11 mouse cellular contexts compared by ENCODE assay signal in the genomic region with DNA sequence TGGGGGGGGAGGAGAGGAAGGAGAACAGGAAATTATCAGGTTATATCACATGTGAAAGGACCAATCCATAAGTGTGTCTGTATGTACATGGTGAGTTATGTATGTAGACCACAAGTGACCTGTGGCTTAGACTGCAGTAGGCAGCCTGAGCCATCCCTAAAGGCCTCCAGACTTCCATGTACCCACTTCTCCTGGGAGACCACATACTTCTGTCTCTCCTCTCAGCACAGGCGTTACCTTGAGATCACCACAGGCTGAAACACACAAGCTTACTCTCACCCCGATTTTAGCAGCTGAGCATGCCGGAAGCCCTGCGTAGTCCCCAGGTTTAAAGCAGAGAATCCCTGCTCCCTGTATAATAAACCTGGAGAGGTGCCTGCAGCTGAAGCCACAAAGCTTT.
A peak's percentile ranks its signal among the peaks of the same experiment; 100 is the strongest.
DNase-seq lines count a peak whose midpoint lies in the region; ATAC-seq and TF ChIP-seq lines count a peak whose summit lies in the region.
"Had no signal": no experiment of that assay in that cellular context is flagged by ENCODE, and none has a peak within 500 bp of the region (broad histone marks: within the 10 kb centered on the region; RNA-seq: fewer than 3 reads in every experiment).

No protein-coding gene starts in this region.

- H3K4me3 ChIP-seq in kidney, embryonic 16.5 days (ENCODE audit: low read length) = no peak overlapping the region
- no peak overlapping the region for H3K4me3 ChIP-seq in forebrain, embryonic 13.5 days
- H3K4me3 ChIP-seq in intestine, embryonic 16.5 days (ENCODE audit: low read length) = no peak overlapping the region
- H3K4me3 ChIP-seq in stomach, embryonic 15.5 days (replicated peaks) = no peak overlapping the region
- H3K4me3 ChIP-seq in left cerebral cortex, adult 2 months = no peak overlapping the region
- H3K4me3 ChIP-seq: hindbrain, embryonic 15.5 days; limb, embryonic 15.5 days had no signal

- H3K27ac ChIP-seq in kidney, embryonic 16.5 days (ENCODE audit: low read length) = no peak overlapping the region
- peak overlapping the region; percentile 15 for H3K27ac ChIP-seq in forebrain, embryonic 13.5 days
- 0 out of 2 replicates have a peak overlapping the region, but pooled peaks have one; percentile 11 for H3K27ac ChIP-seq in intestine, embryonic 16.5 days (ENCODE audit: low read length)
- peak overlapping the region; percentile 48; the same call in 1 of the 2 replicates for H3K27ac ChIP-seq in stomach, embryonic 15.5 days
- H3K27ac ChIP-seq in left cerebral cortex, adult 2 months = no peak overlapping the region
- H3K27ac ChIP-seq: hindbrain, embryonic 15.5 days; limb, embryonic 15.5 days had no signal

- DNase-seq in kidney, postnatal 25 days = no peak
- no peak for DNase-seq in adrenal gland, postnatal 14 days
- no peak for DNase-seq in left cerebral cortex, adult 2 months (ENCODE audit: extremely low spot score in 1 of 2, low spot score in 2 of 2)
- DNase-seq: lung, postnatal 36 days; right cerebral cortex, postnatal 14 days had no signal

- H3K27me3 ChIP-seq in kidney, embryonic 16.5 days (ENCODE audit: insufficient read depth, low read length) = no peaks in the 10 kb centered on the region
- no peaks in the 10 kb centered on the region for H3K27me3 ChIP-seq in forebrain, embryonic 13.5 days
- no peaks in the 10 kb centered on the region for H3K27me3 ChIP-seq in intestine, embryonic 16.5 days (replicated peaks; ENCODE audit: control insufficient read depth, insufficient read depth, low read length)
- H3K27me3 ChIP-seq in stomach, embryonic 15.5 days (replicated peaks) = no peaks in the 10 kb centered on the region
- H3K27me3 ChIP-seq: hindbrain, embryonic 15.5 days; limb, embryonic 15.5 days had no signal

- ATAC-seq in kidney, embryonic 16.5 days (ENCODE audit: low FRiP score, low TSS enrichment) = 0 out of 2 replicates have a peak, but pooled peaks have one; percentile 22
- 0 out of 2 replicates have a peak, but pooled peaks have one; percentile 13 for ATAC-seq in forebrain, embryonic 13.5 days
- no peak for ATAC-seq in intestine, embryonic 16.5 days
- ATAC-seq in stomach, embryonic 15.5 days (ENCODE audit: insufficient read depth, low FRiP score, low read depth) = no peak

- intact Hi-C loops in left cerebral cortex, adult 2 months (cut with DNase I) = no loop called here

- H3K9me3 ChIP-seq in kidney, embryonic 16.5 days (ENCODE audit: low read length) = no peaks in the 10 kb centered on the region
- H3K9me3 ChIP-seq in forebrain, embryonic 13.5 days (replicated peaks) = no peaks in the 10 kb centered on the region
- H3K9me3 ChIP-seq in intestine, embryonic 16.5 days (ENCODE audit: control insufficient read depth, low read length) = no peaks in the 10 kb centered on the region
- no peaks in the 10 kb centered on the region for H3K9me3 ChIP-seq in stomach, embryonic 15.5 days
- H3K9me3 ChIP-seq: hindbrain, embryonic 15.5 days; limb, embryonic 15.5 days had no signal

- no peak overlapping the region for H3K4me2 ChIP-seq in kidney, embryonic 16.5 days (replicated peaks; ENCODE audit: low read depth, low read length)
- peak overlapping the region; percentile 13; the same call in 1 of the 2 replicates for H3K4me2 ChIP-seq in forebrain, embryonic 13.5 days
- H3K4me2 ChIP-seq in intestine, embryonic 16.5 days (ENCODE audit: low read depth, low read length) = no peak overlapping the region
- no peak overlapping the region for H3K4me2 ChIP-seq in stomach, embryonic 15.5 days
- H3K4me2 ChIP-seq: limb, embryonic 15.5 days had no signal

- no peak overlapping the region; the same call in 1 of the 2 replicates for H3K9ac ChIP-seq in kidney, embryonic 16.5 days (replicated peaks; ENCODE audit: low read length)
- H3K9ac ChIP-seq in forebrain, embryonic 13.5 days = no peak overlapping the region
- H3K9ac ChIP-seq in intestine, embryonic 16.5 days (ENCODE audit: low read depth, low read length) = 0 out of 2 replicates have a peak overlapping the region, but pooled peaks have one; percentile 12
- no peak overlapping the region for H3K9ac ChIP-seq in stomach, embryonic 15.5 days
- H3K9ac ChIP-seq: hindbrain, embryonic 15.5 days; limb, embryonic 15.5 days had no signal

- WGBS in kidney, embryonic 16.5 days = 79% methylated on average over 4 of the region's 4 CpGs
- WGBS in forebrain, embryonic 13.5 days = 21% methylated on average over 4 of the region's 4 CpGs
- WGBS in intestine, embryonic 16.5 days = 76% methylated on average over 4 of the region's 4 CpGs
- 78% methylated on average over 4 of the region's 4 CpGs for WGBS in stomach, embryonic 15.5 days

- no peaks in the 10 kb centered on the region for H3K36me3 ChIP-seq in kidney, embryonic 16.5 days (ENCODE audit: insufficient read depth, low read length)
- H3K36me3 ChIP-seq in forebrain, embryonic 13.5 days (ENCODE audit: poor library complexity, severe bottlenecking) = no peaks in the 10 kb centered on the region
- no peaks in the 10 kb centered on the region for H3K36me3 ChIP-seq in intestine, embryonic 16.5 days (ENCODE audit: control insufficient read depth, insufficient read depth, low read length)
- H3K36me3 ChIP-seq in stomach, embryonic 15.5 days = no peaks in the 10 kb centered on the region
- H3K36me3 ChIP-seq: hindbrain, embryonic 15.5 days; limb, embryonic 15.5 days had no signal

- TF ChIP-seq CTCF in left cerebral cortex, adult 2 months (IDR thresholded peaks at IDR 0.05) = no peak

- H3K4me1 ChIP-seq in kidney, embryonic 16.5 days (ENCODE audit: insufficient read depth, low read length) = peaks cover 44% of the 10 kb centered on the region
- H3K4me1 ChIP-seq in forebrain, embryonic 13.5 days = peaks cover 39% of the 10 kb centered on the region
- peaks cover 29% of the 10 kb centered on the region for H3K4me1 ChIP-seq in intestine, embryonic 16.5 days (ENCODE audit: control insufficient read depth, insufficient read depth, low read length)
- peaks cover 47% of the 10 kb centered on the region for H3K4me1 ChIP-seq in stomach, embryonic 15.5 days

Comparison
In these comparisons a context has a peak if more than half of its experiments do, and no peak if none do; other contexts are left out.
1. ATAC-seq: peak in kidney, embryonic 16.5 days (single experiment) and forebrain, embryonic 13.5 days (single experiment); none in intestine, embryonic 16.5 days (single experiment) and stomach, embryonic 15.5 days (single experiment).
2. H3K27ac ChIP-seq: peak in forebrain, embryonic 13.5 days (single experiment), intestine, embryonic 16.5 days (single experiment) and stomach, embryonic 15.5 days (single experiment); none in kidney, embryonic 16.5 days (single experiment) and left cerebral cortex, adult 2 months (single experiment).